Mouse (Mus musculus) stomach, postnatal 0 days (tissue): ENCODE data around the gene Cd248.

ENCODE experiments used
- CTCF ChIP-seq: IDR thresholded peaks from 2 replicates; pipeline ENCODE4 v1.5.1; 2016; ENCODE audit warnings: antibody characterized with exemption, low read depth, mild to moderate bottlenecking, moderate library complexity
- EP300 ChIP-seq: optimal IDR thresholded peaks from 2 replicates; pipeline ENCODE3; 2016; ENCODE audit warnings: antibody characterized with exemption

- TF ChIP-seq CTCF (peak; percentile 27; the same call in 1 of the 2 replicates), EP300 (no peak)
Measured at GRCm38 (mm10) chr19:5023621-5024479, 44.0 kb upstream of the Cd248 start, which contains the start of gene Slc29a2.
